Comparison of ENCODE assay signal across 8 mouse cellular contexts in genomic region chr7:19211996-19212755, GRCm38 (mm10). TPM values are rescaled to one million over a fixed set of nuclear protein-coding genes. Genes with fewer than 3 reads are reported as not detected.
DNase-seq lines count a peak whose midpoint lies in the region; ATAC-seq and TF ChIP-seq lines count a peak whose summit lies in the region.

TSS of gene Gpr4 (plus strand) at chr7:19212538.

- no peak for DNase-seq in testis, postnatal 14 days (ENCODE audit: low spot score)
- no peak for DNase-seq in lung, adult 2 months
- DNase-seq in retina, embryonic 14.5 days (ENCODE audit: low spot score): peak; percentile 68
- DNase-seq in cerebellum, adult 9-11 months: no peak

- ATAC-seq in forebrain, embryonic 15.5 days (replicated peaks): peak; percentile 51
- ATAC-seq in hindbrain, embryonic 16.5 days: peak; percentile 68
- no peak for ATAC-seq in activated CD4-positive, CD25-positive, alpha-beta regulatory T cell, adult 4 months

- H3K27ac ChIP-seq in testis, adult 2 months (ENCODE audit: control insufficient read depth, insufficient read depth, low read depth, low read length): no peak within 1 kb of the TSS
- no peak within 1 kb of the TSS for H3K27ac ChIP-seq in forebrain, embryonic 15.5 days (replicated peaks)
- no peak within 1 kb of the TSS for H3K27ac ChIP-seq in hindbrain, embryonic 16.5 days (ENCODE audit: low read depth, low read length)

- H3K9me3 ChIP-seq in forebrain, embryonic 15.5 days: no peaks in the 10 kb centered on the region
- no peaks in the 10 kb centered on the region for H3K9me3 ChIP-seq in hindbrain, embryonic 16.5 days (ENCODE audit: control insufficient read depth, low read length)

- no peaks in the 10 kb centered on the region for H3K27me3 ChIP-seq in testis, adult 2 months (ENCODE audit: control insufficient read depth, insufficient read depth, low read length)
- H3K27me3 ChIP-seq in forebrain, embryonic 15.5 days: no peaks in the 10 kb centered on the region
- no peaks in the 10 kb centered on the region; the same call in 1 of the 2 replicates for H3K27me3 ChIP-seq in hindbrain, embryonic 16.5 days (replicated peaks; ENCODE audit: control insufficient read depth, insufficient read depth, low read length)

- 3% methylated on average over 23 of the region's 30 CpGs for WGBS in forebrain, embryonic 15.5 days
- WGBS in hindbrain, embryonic 16.5 days: 2% methylated on average over 29 of the region's 30 CpGs
- 5% methylated on average over 26 of the region's 30 CpGs for WGBS in lung, adult 2 months

- no peak for TF ChIP-seq POLR2A in testis, adult 2 months (IDR thresholded peaks at IDR 0.05; ENCODE audit: control insufficient read depth, low read depth, low read length)
- TF ChIP-seq POLR2A in lung, adult 2 months (IDR thresholded peaks at IDR 0.05; ENCODE audit: borderline replicate concordance, extremely low read depth, low read depth, low read length): peak; percentile 35; the same call in 1 of the 2 replicates

- peak within 1 kb of the TSS; percentile 57 for H3K9ac ChIP-seq in forebrain, embryonic 15.5 days (replicated peaks)
- peak within 1 kb of the TSS; percentile 71 for H3K9ac ChIP-seq in hindbrain, embryonic 16.5 days (ENCODE audit: low read depth, low read length)

- peak within 1 kb of the TSS; percentile 85 for H3K4me2 ChIP-seq in forebrain, embryonic 15.5 days (replicated peaks)
- H3K4me2 ChIP-seq in hindbrain, embryonic 16.5 days (ENCODE audit: low read length): peak within 1 kb of the TSS; percentile 90

- H3K36me3 ChIP-seq in testis, adult 2 months (ENCODE audit: control insufficient read depth, insufficient read depth, low read length): no peaks in the 10 kb centered on the region
- no peaks in the 10 kb centered on the region for H3K36me3 ChIP-seq in forebrain, embryonic 15.5 days
- no peaks in the 10 kb centered on the region for H3K36me3 ChIP-seq in hindbrain, embryonic 16.5 days (ENCODE audit: control insufficient read depth, insufficient read depth, low read length)

- peaks cover 12% of the 10 kb centered on the region for H3K4me1 ChIP-seq in testis, adult 2 months (ENCODE audit: control insufficient read depth, insufficient read depth, low read length)
- peaks cover 8% of the 10 kb centered on the region for H3K4me1 ChIP-seq in forebrain, embryonic 15.5 days
- peaks cover 8% of the 10 kb centered on the region for H3K4me1 ChIP-seq in hindbrain, embryonic 16.5 days (ENCODE audit: control insufficient read depth, insufficient read depth, low read depth, low read length)
- peaks cover 4% of the 10 kb centered on the region for H3K4me1 ChIP-seq in lung, adult 2 months (ENCODE audit: control insufficient read depth, insufficient read depth, low read length)

- peak within 1 kb of the TSS; percentile 48; the same call in 1 of the 2 replicates for H3K4me3 ChIP-seq in testis, adult 2 months (ENCODE audit: control insufficient read depth, low read depth, low read length)
- H3K4me3 ChIP-seq in forebrain, embryonic 15.5 days: peak within 1 kb of the TSS; percentile 49
- H3K4me3 ChIP-seq in hindbrain, embryonic 16.5 days (ENCODE audit: low read length): peak within 1 kb of the TSS; percentile 55
- peak within 1 kb of the TSS; percentile 75 for H3K4me3 ChIP-seq in lung, adult 2 months (replicated peaks; ENCODE audit: extremely low read depth, low read depth, low read length)

- no peak for TF ChIP-seq CTCF in testis, adult 2 months (IDR thresholded peaks at IDR 0.05; ENCODE audit: control insufficient read depth, insufficient read depth, insufficient replicate concordance, low read depth, low read length)
- TF ChIP-seq CTCF in lung, adult 2 months (IDR thresholded peaks at IDR 0.05; ENCODE audit: insufficient read depth, low read length): no peak

RNA-seq across cellular contexts. Expression of gene Gpr4, which starts in this region (rescaled TPM):
- 9.5 and 16.2 TPM in 2 replicates for polyA plus RNA-seq in testis, adult 2 months (2012; rRNA removed)
- 2.2 and 2.4 TPM in 2 replicates for polyA plus RNA-seq in forebrain, embryonic 15.5 days (2015; fragmentation: Nextera tagmentation; extraction: Ambion mirVana)
- 3.1 and 4.4 TPM in 2 replicates for polyA plus RNA-seq in hindbrain, embryonic 16.5 days (2015; fragmentation: Nextera tagmentation; extraction: Ambion mirVana)
- polyA plus RNA-seq in lung, adult 2 months (2012; rRNA removed): 21.6 and 29.5 TPM in 2 replicates
- polyA plus RNA-seq in activated CD4-positive, CD25-positive, alpha-beta regulatory T cell, adult 4 months (2017; shearing (Covaris generic)): under 1 TPM in 1 of 2 experiments, not detected in 1; 0.30 TPM
